Mouse (Mus musculus): ENCODE data around the gene Mrpl38. TPM values are rescaled to one million over a fixed set of nuclear protein-coding genes. Genes with fewer than 3 reads are reported as not detected.
"Not testable (repeated sequence)": the region's sequence is repeated elsewhere in the genome, so short reads cannot be mapped to it uniquely, and the experiment has no call there.

The Mrpl38 gene
- polyA plus RNA-seq, 1 experiment from 2014 or later: 81.3 TPM

GRCm38 (mm10) chr11:116127156-116127980 is 11.3 kb downstream of the Mrpl38 start, which contains the start of gene Trim47:
Trim47 (minus strand) TSS chr11:116127210.
- Histone ChIP-seq H3K4me2 (ENCODE audit: low read depth, low read length) (peak within 1 kb of the TSS; percentile 39), H3K27ac (replicated peaks; ENCODE audit: low read depth, low read length) (no peak within 1 kb of the TSS), H3K36me3 (ENCODE audit: control insufficient read depth, insufficient read depth, low read length) (peaks cover 15% of the 10 kb centered on the region), H3K27me3 (replicated peaks; ENCODE audit: control insufficient read depth, insufficient read depth, low read length) (no peaks in the 10 kb centered on the region), H3K4me3 (ENCODE audit: low read depth, low read length) (peak within 1 kb of the TSS; percentile 24), H3K4me1 (ENCODE audit: control insufficient read depth, insufficient read depth, low read length) (peaks cover 13% of the 10 kb centered on the region), H3K9me3 (ENCODE audit: control insufficient read depth, low read length) (no peaks in the 10 kb centered on the region), H3K9ac (ENCODE audit: low read depth, low read length) (peak within 1 kb of the TSS; percentile 46; the same call in 1 of the 2 replicates)
- DNase-seq (ENCODE audit: low spot score) (peak; percentile 79), ATAC-seq (ENCODE audit: low read depth) (peak; percentile 20; the same call in 1 of the 2 replicates)
- WGBS: 23% methylated on average over 23 of the region's 23 CpGs

GRCm38 (mm10) chr11:116126261-116126660 is 12.4 kb downstream of the Mrpl38 start:
- H3K9ac ChIP-seq (ENCODE audit: low read depth, low read length): no peak overlapping the region
- DNase-seq (ENCODE audit: low spot score) (no peak), ATAC-seq (ENCODE audit: low read depth) (no peak)
- no peaks in the 10 kb centered on the region for H3K27me3 ChIP-seq (replicated peaks; ENCODE audit: control insufficient read depth, insufficient read depth, low read length)
- peaks cover 11% of the 10 kb centered on the region for H3K36me3 ChIP-seq (ENCODE audit: control insufficient read depth, insufficient read depth, low read length)
- WGBS: 90% methylated on average over 14 of the region's 15 CpGs
- no peak overlapping the region for H3K27ac ChIP-seq (replicated peaks; ENCODE audit: low read depth, low read length)
- peaks cover 13% of the 10 kb centered on the region for H3K4me1 ChIP-seq (ENCODE audit: control insufficient read depth, insufficient read depth, low read length)
- no peaks in the 10 kb centered on the region for H3K9me3 ChIP-seq (ENCODE audit: control insufficient read depth, low read length)
- H3K4me3 ChIP-seq (ENCODE audit: low read depth, low read length): no peak overlapping the region
- H3K4me2 ChIP-seq (ENCODE audit: low read depth, low read length): no peak overlapping the region

- H3K9ac ChIP-seq (ENCODE audit: low read depth, low read length); H3K4me3 ChIP-seq (ENCODE audit: low read depth, low read length); H3K27ac ChIP-seq (replicated peaks; ENCODE audit: low read depth, low read length); H3K4me1 ChIP-seq (ENCODE audit: control insufficient read depth, insufficient read depth, low read length); H3K4me2 ChIP-seq (ENCODE audit: low read depth, low read length); ATAC-seq (ENCODE audit: low read depth); H3K27me3 ChIP-seq (replicated peaks; ENCODE audit: control insufficient read depth, insufficient read depth, low read length); DNase-seq (ENCODE audit: low spot score); H3K9me3 ChIP-seq (ENCODE audit: control insufficient read depth, low read length): not testable (repeated sequence)
- peaks cover 11% of the 10 kb centered on the region for H3K36me3 ChIP-seq (ENCODE audit: control insufficient read depth, insufficient read depth, low read length)
- WGBS: 88% methylated on average over 8 of the region's 8 CpGs
These were observed 16.9 kb downstream of the Mrpl38 start for GRCm38 (mm10) chr11:116121731-116122245.

GRCm38 (mm10) chr11:116117819-116118218 is 20.8 kb downstream of the Mrpl38 start:
- Histone ChIP-seq H3K27ac (replicated peaks; ENCODE audit: low read depth, low read length) (peak overlapping the region; percentile 76), H3K9ac (ENCODE audit: low read depth, low read length) (no peak overlapping the region), H3K27me3 (replicated peaks; ENCODE audit: control insufficient read depth, insufficient read depth, low read length) (no peaks in the 10 kb centered on the region), H3K36me3 (ENCODE audit: control insufficient read depth, insufficient read depth, low read length) (no peaks in the 10 kb centered on the region), H3K4me2 (ENCODE audit: low read depth, low read length) (no peak overlapping the region), H3K9me3 (ENCODE audit: control insufficient read depth, low read length) (0 out of 2 replicates have a peak, but pooled peaks cover 2% of the 10 kb centered on the region), H3K4me3 (ENCODE audit: low read depth, low read length) (no peak overlapping the region), H3K4me1 (ENCODE audit: control insufficient read depth, insufficient read depth, low read length) (no peaks in the 10 kb centered on the region)
- DNase-seq (ENCODE audit: low spot score) (no peak), ATAC-seq (ENCODE audit: low read depth) (no peak)

GRCm38 (mm10) chr11:116117241-116117640 is 21.4 kb downstream of the Mrpl38 start:
- H3K27me3 ChIP-seq (replicated peaks; ENCODE audit: control insufficient read depth, insufficient read depth, low read length): no peaks in the 10 kb centered on the region
- DNase-seq (ENCODE audit: low spot score): peak; percentile 68
- H3K4me1 ChIP-seq (ENCODE audit: control insufficient read depth, insufficient read depth, low read length): no peaks in the 10 kb centered on the region
- H3K36me3 ChIP-seq (ENCODE audit: control insufficient read depth, insufficient read depth, low read length): no peaks in the 10 kb centered on the region
- no peak overlapping the region for H3K4me3 ChIP-seq (ENCODE audit: low read depth, low read length)
- H3K9ac ChIP-seq (ENCODE audit: low read depth, low read length): no peak overlapping the region
- peak overlapping the region; percentile 76 for H3K27ac ChIP-seq (replicated peaks; ENCODE audit: low read depth, low read length)
- no peak overlapping the region for H3K4me2 ChIP-seq (ENCODE audit: low read depth, low read length)
- 29% methylated on average over 12 of the region's 12 CpGs for WGBS
- 0 out of 2 replicates have a peak, but pooled peaks cover 2% of the 10 kb centered on the region for H3K9me3 ChIP-seq (ENCODE audit: control insufficient read depth, low read length)
- peak; percentile 86 for ATAC-seq (ENCODE audit: low read depth)

GRCm38 (mm10) chr11:116111611-116112203 is 27.0 kb downstream of the Mrpl38 start:
- ATAC-seq (ENCODE audit: low read depth): no peak
- Histone ChIP-seq H3K36me3 (ENCODE audit: control insufficient read depth, insufficient read depth, low read length) (no peaks in the 10 kb centered on the region), H3K4me1 (ENCODE audit: control insufficient read depth, insufficient read depth, low read length) (peaks cover 32% of the 10 kb centered on the region), H3K4me2 (ENCODE audit: low read depth, low read length) (no peak overlapping the region), H3K27ac (replicated peaks; ENCODE audit: low read depth, low read length) (no peak overlapping the region), H3K27me3 (replicated peaks; ENCODE audit: control insufficient read depth, insufficient read depth, low read length) (peaks cover 46% of the 10 kb centered on the region), H3K9ac (ENCODE audit: low read depth, low read length) (no peak overlapping the region), H3K4me3 (ENCODE audit: low read depth, low read length) (no peak overlapping the region), H3K9me3 (ENCODE audit: control insufficient read depth, low read length) (no peaks in the 10 kb centered on the region)
- DNase-seq (ENCODE audit: low spot score): no peak
- 82% methylated on average over 19 of the region's 19 CpGs for WGBS

- peaks cover 37% of the 10 kb centered on the region for H3K4me1 ChIP-seq (ENCODE audit: control insufficient read depth, insufficient read depth, low read length)
- H3K27me3 ChIP-seq (replicated peaks; ENCODE audit: control insufficient read depth, insufficient read depth, low read length): peaks cover 52% of the 10 kb centered on the region
- H3K9ac ChIP-seq (ENCODE audit: low read depth, low read length): no peak overlapping the region
- WGBS: 80% methylated on average over 4 of the region's 4 CpGs
- H3K9me3 ChIP-seq (ENCODE audit: control insufficient read depth, low read length): no peaks in the 10 kb centered on the region
- no peak overlapping the region for H3K4me3 ChIP-seq (ENCODE audit: low read depth, low read length)
- ATAC-seq (ENCODE audit: low read depth) (no peak), DNase-seq (ENCODE audit: low spot score) (no peak)
- H3K27ac ChIP-seq (replicated peaks; ENCODE audit: low read depth, low read length): no peak overlapping the region
- H3K4me2 ChIP-seq (ENCODE audit: low read depth, low read length): no peak overlapping the region
- no peaks in the 10 kb centered on the region for H3K36me3 ChIP-seq (ENCODE audit: control insufficient read depth, insufficient read depth, low read length)
These were observed 27.6 kb downstream of the Mrpl38 start for GRCm38 (mm10) chr11:116111067-116111466.

- whole genome bisulfite sequencing: 28% methylated on average over 9 of the region's 10 CpGs
- H3K36me3 ChIP-seq (ENCODE audit: control insufficient read depth, insufficient read depth, low read length): no peaks in the 10 kb centered on the region
- H3K27me3 ChIP-seq (replicated peaks; ENCODE audit: control insufficient read depth, insufficient read depth, low read length): peaks cover 54% of the 10 kb centered on the region
- peak overlapping the region; percentile 77 for H3K4me2 ChIP-seq (ENCODE audit: low read depth, low read length)
- H3K4me1 ChIP-seq (ENCODE audit: control insufficient read depth, insufficient read depth, low read length): peaks cover 40% of the 10 kb centered on the region
- no peaks in the 10 kb centered on the region for H3K9me3 ChIP-seq (ENCODE audit: control insufficient read depth, low read length)
- peak overlapping the region; percentile 67; the same call in 1 of the 2 replicates for H3K9ac ChIP-seq (ENCODE audit: low read depth, low read length)
- peak overlapping the region; percentile 48; the same call in 1 of the 2 replicates for H3K27ac ChIP-seq (replicated peaks; ENCODE audit: low read depth, low read length)
- H3K4me3 ChIP-seq (ENCODE audit: low read depth, low read length): peak overlapping the region; percentile 53
- DNase-seq (ENCODE audit: low spot score) (no peak), ATAC-seq (ENCODE audit: low read depth) (no peak)
These were observed 28.1 kb downstream of the Mrpl38 start for GRCm38 (mm10) chr11:116110540-116110939.
